Mouse (Mus musculus): ENCODE data around the gene Asic2. TPM values are rescaled to one million over a fixed set of nuclear protein-coding genes. Genes with fewer than 3 reads are reported as not detected.

Gene Asic2
- total and polyA plus RNA-seq, 2 experiments from 2014 or later, result 19.2 to 57.3 TPM

DNA sequence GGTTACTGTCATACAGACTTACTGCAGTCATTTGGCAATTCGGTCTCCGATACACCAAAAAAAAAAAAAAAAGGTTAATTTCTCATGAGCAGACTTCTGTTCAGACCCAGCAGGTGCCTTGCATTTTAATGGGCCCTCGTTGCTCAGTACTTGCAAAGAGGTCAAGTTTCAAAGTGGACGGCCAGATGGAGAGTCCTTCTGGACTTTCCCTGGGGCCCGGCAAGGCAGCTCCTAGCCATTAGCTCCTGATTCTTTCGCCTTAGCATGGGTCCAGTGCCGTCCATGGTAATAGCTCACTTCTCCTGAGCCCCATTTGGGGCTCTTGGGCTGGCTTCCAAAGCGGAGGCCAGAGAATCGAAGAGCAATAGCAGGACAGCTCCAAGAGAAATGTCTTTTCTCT, 575.4 kb downstream of the Asic2 start:
- no peak for TF ChIP-seq CTCF (IDR thresholded peaks at IDR 0.05; ENCODE audit: low read depth)
- WGBS, result 42% methylated on average over 9 of the region's 9 CpGs
- H3K4me1 ChIP-seq (ENCODE audit: insufficient read depth, low read length), result no peaks in the 10 kb centered on the region
- no peaks in the 10 kb centered on the region for H3K9me3 ChIP-seq (ENCODE audit: low read length)
- no peaks in the 10 kb centered on the region for H3K36me3 ChIP-seq (ENCODE audit: insufficient read depth, low read length)
- no peak overlapping the region for H3K9ac ChIP-seq (replicated peaks; ENCODE audit: low read length)
- DNase-seq (ENCODE audit: low spot score) (no peak), ATAC-seq (no peak)
- H3K4me2 ChIP-seq (ENCODE audit: low read depth, low read length), result no peak overlapping the region
- no peak overlapping the region for H3K27ac ChIP-seq
- H3K27me3 ChIP-seq (ENCODE audit: insufficient read depth, low read length), result no peaks in the 10 kb centered on the region
- H3K4me3 ChIP-seq (ENCODE audit: low read length), result no peak overlapping the region

DNA sequence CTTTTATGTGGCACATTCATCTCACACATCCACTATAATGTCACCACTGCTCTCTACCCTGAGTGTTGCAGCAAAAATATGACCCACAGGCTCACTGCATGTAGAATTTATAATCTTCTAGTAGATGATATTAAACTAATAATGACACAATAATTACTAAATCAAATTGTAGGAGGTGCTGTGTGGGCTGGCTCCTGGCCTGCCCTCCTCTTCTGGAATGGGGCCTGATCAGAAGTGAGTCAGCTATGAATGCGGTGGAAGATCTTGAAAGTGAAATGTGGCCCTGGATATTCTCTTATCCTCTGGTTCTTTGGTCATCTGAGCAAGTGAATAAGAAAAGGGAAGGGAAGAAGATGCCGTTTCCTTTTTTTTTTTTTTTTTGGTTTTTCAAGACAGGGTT, 582.1 kb downstream of the Asic2 start:
- Histone ChIP-seq H3K4me1 (ENCODE audit: insufficient read depth, low read length) (no peaks in the 10 kb centered on the region), H3K27me3 (ENCODE audit: insufficient read depth, low read length) (no peaks in the 10 kb centered on the region), H3K9me3 (ENCODE audit: low read length) (no peaks in the 10 kb centered on the region), H3K36me3 (ENCODE audit: insufficient read depth, low read length) (no peaks in the 10 kb centered on the region), H3K4me3 (ENCODE audit: low read length) (no peak overlapping the region), H3K4me2 (ENCODE audit: low read depth, low read length) (no peak overlapping the region), H3K27ac (no peak overlapping the region), H3K9ac (replicated peaks; ENCODE audit: low read length) (no peak overlapping the region)
- TF ChIP-seq CTCF (IDR thresholded peaks at IDR 0.05; ENCODE audit: low read depth), result no peak
- 94% methylated on average over 2 of the region's 2 CpGs for WGBS
- ATAC-seq (no peak), DNase-seq (ENCODE audit: low spot score) (no peak)

- no peaks in the 10 kb centered on the region for H3K9me3 ChIP-seq (ENCODE audit: low read length)
- ATAC-seq (no peak), DNase-seq (ENCODE audit: low spot score) (no peak)
- H3K4me3 ChIP-seq (ENCODE audit: low read length), result no peak overlapping the region
- no peaks in the 10 kb centered on the region for H3K36me3 ChIP-seq (ENCODE audit: insufficient read depth, low read length)
- no peak overlapping the region for H3K27ac ChIP-seq
- H3K27me3 ChIP-seq (ENCODE audit: insufficient read depth, low read length), result no peaks in the 10 kb centered on the region
- H3K4me1 ChIP-seq (ENCODE audit: insufficient read depth, low read length), result no peaks in the 10 kb centered on the region
- no peak for TF ChIP-seq CTCF (IDR thresholded peaks at IDR 0.05; ENCODE audit: low read depth)
- no peak overlapping the region for H3K4me2 ChIP-seq (ENCODE audit: low read depth, low read length)
- H3K9ac ChIP-seq (replicated peaks; ENCODE audit: low read length), result no peak overlapping the region
These were observed 582.7 kb downstream of the Asic2 start for GRCm38 (mm10) chr11:81385547-81385946.

DNA sequence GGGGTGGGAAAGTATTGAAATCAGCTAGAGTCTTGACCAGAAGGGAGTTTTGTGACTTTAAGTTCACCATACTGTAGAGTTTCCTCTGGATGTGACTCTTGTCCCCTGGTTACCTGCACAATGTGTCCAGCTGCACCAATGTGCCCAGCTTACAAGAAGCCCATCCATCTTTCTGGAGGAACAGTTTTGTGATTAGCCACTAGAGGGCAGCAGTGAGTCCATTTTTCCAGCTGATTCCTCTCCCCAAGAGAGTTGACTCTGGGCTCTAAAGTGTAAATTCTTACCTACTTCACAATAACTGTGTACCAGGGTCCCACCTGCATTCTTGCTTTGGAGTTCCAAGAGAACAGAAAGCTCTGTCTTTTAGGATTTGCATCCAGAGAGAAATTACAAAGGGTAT, 593.4 kb downstream of the Asic2 start:
- Histone ChIP-seq H3K4me1 (ENCODE audit: insufficient read depth, low read length) (no peaks in the 10 kb centered on the region), H3K9ac (replicated peaks; ENCODE audit: low read length) (no peak overlapping the region), H3K9me3 (ENCODE audit: low read length) (no peaks in the 10 kb centered on the region; the same call in 1 of the 2 replicates), H3K4me2 (ENCODE audit: low read depth, low read length) (no peak overlapping the region), H3K27ac (no peak overlapping the region), H3K36me3 (ENCODE audit: insufficient read depth, low read length) (no peaks in the 10 kb centered on the region), H3K27me3 (ENCODE audit: insufficient read depth, low read length) (no peaks in the 10 kb centered on the region), H3K4me3 (ENCODE audit: low read length) (no peak overlapping the region)
- DNase-seq (ENCODE audit: low spot score) (peak; percentile 67), ATAC-seq (no peak)
- peak; percentile 84 for TF ChIP-seq CTCF (IDR thresholded peaks at IDR 0.05; ENCODE audit: low read depth)

- Histone ChIP-seq H3K9me3 (ENCODE audit: low read length) (no peaks in the 10 kb centered on the region; the same call in 1 of the 2 replicates), H3K4me3 (ENCODE audit: low read length) (no peak overlapping the region), H3K9ac (replicated peaks; ENCODE audit: low read length) (no peak overlapping the region), H3K36me3 (ENCODE audit: insufficient read depth, low read length) (no peaks in the 10 kb centered on the region), H3K27ac (no peak overlapping the region), H3K4me1 (ENCODE audit: insufficient read depth, low read length) (no peaks in the 10 kb centered on the region), H3K4me2 (ENCODE audit: low read depth, low read length) (no peak overlapping the region), H3K27me3 (ENCODE audit: insufficient read depth, low read length) (no peaks in the 10 kb centered on the region)
- TF ChIP-seq CTCF (IDR thresholded peaks at IDR 0.05; ENCODE audit: low read depth), result no peak
- DNase-seq (ENCODE audit: low spot score) (no peak), ATAC-seq (no peak)
- 75% methylated on average over 8 of the region's 8 CpGs for WGBS
These were observed 594.1 kb downstream of the Asic2 start for GRCm38 (mm10) chr11:81374003-81374710.

GRCm38 (mm10) chr11:81371545-81371944, 596.7 kb downstream of the Asic2 start:
- H3K27me3 ChIP-seq (ENCODE audit: insufficient read depth, low read length), result no peaks in the 10 kb centered on the region
- H3K4me1 ChIP-seq (ENCODE audit: insufficient read depth, low read length), result no peaks in the 10 kb centered on the region
- H3K9ac ChIP-seq (replicated peaks; ENCODE audit: low read length), result no peak overlapping the region
- H3K9me3 ChIP-seq (ENCODE audit: low read length), result no peaks in the 10 kb centered on the region
- no peak overlapping the region for H3K4me2 ChIP-seq (ENCODE audit: low read depth, low read length)
- DNase-seq (ENCODE audit: low spot score) (no peak), ATAC-seq (no peak)
- H3K4me3 ChIP-seq (ENCODE audit: low read length), result no peak overlapping the region
- no peaks in the 10 kb centered on the region for H3K36me3 ChIP-seq (ENCODE audit: insufficient read depth, low read length)
- no peak for TF ChIP-seq CTCF (IDR thresholded peaks at IDR 0.05; ENCODE audit: low read depth)
- 47% methylated on average over 8 of the region's 8 CpGs for WGBS
- H3K27ac ChIP-seq, result no peak overlapping the region

- no peak overlapping the region for H3K9ac ChIP-seq (replicated peaks; ENCODE audit: low read length)
- no peaks in the 10 kb centered on the region for H3K27me3 ChIP-seq (ENCODE audit: insufficient read depth, low read length)
- H3K4me2 ChIP-seq (ENCODE audit: low read depth, low read length), result no peak overlapping the region
- H3K4me3 ChIP-seq (ENCODE audit: low read length), result no peak overlapping the region
- no peaks in the 10 kb centered on the region for H3K4me1 ChIP-seq (ENCODE audit: insufficient read depth, low read length)
- no peaks in the 10 kb centered on the region for H3K36me3 ChIP-seq (ENCODE audit: insufficient read depth, low read length)
- no peaks in the 10 kb centered on the region for H3K9me3 ChIP-seq (ENCODE audit: low read length)
- WGBS, result 40% methylated on average over 8 of the region's 8 CpGs
- no peak for TF ChIP-seq CTCF (IDR thresholded peaks at IDR 0.05; ENCODE audit: low read depth)
- ATAC-seq, result no peak
- H3K27ac ChIP-seq, result no peak overlapping the region
- DNase-seq (ENCODE audit: low spot score), result peak; percentile 24
These were observed 597.8 kb downstream of the Asic2 start for GRCm38 (mm10) chr11:81370426-81370810.

Data from hindbrain, postnatal 0 days (tissue).